ENCODE assay signal across 9 mouse cellular contexts in the genomic region with DNA sequence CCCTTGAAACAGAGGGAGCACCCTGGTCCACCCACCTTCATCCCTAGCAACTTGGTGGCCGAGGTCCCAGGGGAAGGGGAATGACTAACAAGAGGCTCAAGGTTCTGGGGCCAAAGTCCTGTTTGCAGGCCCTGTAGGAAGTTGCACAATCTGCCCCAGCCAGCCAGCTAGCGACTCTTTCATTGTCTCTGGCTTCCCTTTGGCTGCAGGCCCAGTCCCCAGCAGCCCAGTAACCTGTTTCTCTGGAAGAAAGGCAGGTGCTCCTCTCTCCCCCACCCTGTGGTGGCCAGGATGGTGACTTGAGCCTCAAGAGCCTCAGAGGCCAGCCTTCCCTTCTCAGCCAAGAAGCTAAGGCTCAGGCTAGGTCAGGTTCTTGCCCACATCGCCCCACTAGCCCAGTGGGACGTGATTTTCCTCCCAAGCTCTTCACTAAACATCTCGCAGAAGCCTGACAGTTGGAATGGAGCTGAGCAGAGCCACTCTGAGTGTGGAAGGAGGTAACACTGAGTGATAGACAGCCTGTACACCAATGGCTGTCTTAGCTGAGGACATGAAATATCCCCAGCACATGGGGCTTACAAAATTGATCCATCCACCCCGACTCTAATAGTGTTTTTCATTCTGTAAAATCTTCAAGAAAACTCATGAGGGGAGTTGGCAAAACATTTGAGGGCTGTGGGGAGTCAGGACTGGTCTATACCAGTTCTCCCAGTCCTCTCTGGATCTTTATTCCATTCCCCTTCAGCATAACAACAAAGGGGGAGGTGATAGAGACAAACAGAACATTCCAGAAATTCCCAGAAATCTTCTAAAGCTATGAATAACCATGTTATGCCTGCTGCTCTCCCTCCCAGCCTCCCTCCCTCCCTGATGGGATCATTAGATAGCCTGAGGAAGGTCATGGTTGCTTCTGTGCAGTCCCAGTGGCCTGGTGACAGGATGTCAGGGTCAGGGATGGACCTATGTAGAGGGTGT. TPM values are rescaled to one million over a fixed set of nuclear protein-coding genes. Genes with fewer than 3 reads are reported as not detected.
A peak's percentile ranks its signal among the peaks of the same experiment; 100 is the strongest.
DNase-seq lines count a peak whose midpoint lies in the region; ATAC-seq and TF ChIP-seq lines count a peak whose summit lies in the region.
"Had no signal": no experiment of that assay in that cellular context is flagged by ENCODE, and none has a peak within 500 bp of the region (broad histone marks: within the 10 kb centered on the region; RNA-seq: fewer than 3 reads in every experiment).

No protein-coding gene starts in this region.

- TF ChIP-seq CTCF in layer of hippocampus, adult 2 months (conservative IDR thresholded peaks at IDR 0.05): no peak
- no peak for TF ChIP-seq CTCF in lung, embryonic 14.5 days (IDR thresholded peaks at IDR 0.05; ENCODE audit: low read depth)

- H3K36me3 ChIP-seq in kidney, embryonic 15.5 days: no peaks in the 10 kb centered on the region
- H3K36me3 ChIP-seq in lung, embryonic 14.5 days (ENCODE audit: insufficient read depth): no peaks in the 10 kb centered on the region
- H3K36me3 ChIP-seq: G1E had no signal

- peak overlapping the region; percentile 52; the same call in 1 of the 2 replicates for H3K27ac ChIP-seq in layer of hippocampus, adult 2 months
- H3K27ac ChIP-seq in kidney, embryonic 15.5 days: peak overlapping the region; percentile 15; the same call in 1 of the 2 replicates
- peak overlapping the region; percentile 83 for H3K27ac ChIP-seq in lung, embryonic 14.5 days (ENCODE audit: low read depth)

- no peaks in the 10 kb centered on the region for H3K27me3 ChIP-seq in kidney, embryonic 15.5 days
- no peaks in the 10 kb centered on the region for H3K27me3 ChIP-seq in lung, embryonic 14.5 days (ENCODE audit: insufficient read depth, low read length)

- no peak overlapping the region for H3K4me2 ChIP-seq in kidney, embryonic 15.5 days
- H3K4me2 ChIP-seq in lung, embryonic 14.5 days: no peak overlapping the region

- peak in 1 of 2 experiments; percentile 23 for DNase-seq in layer of hippocampus, adult 2 months (ENCODE audit: low spot score in 2 of 2)
- no peak for DNase-seq in layer of hippocampus, postnatal 25 days (ENCODE audit: extremely low spot score in 1 of 2, low spot score in 1 of 2)
- peak; percentile 83 for DNase-seq in lung, embryonic 14.5 days
- peak; percentile 46 for DNase-seq in urinary bladder, adult 2 months (ENCODE audit: low spot score)
- DNase-seq in embryo, embryonic 9.5 days (ENCODE audit: extremely low spot score): no peak

- no peak overlapping the region for H3K9ac ChIP-seq in kidney, embryonic 15.5 days
- no peak overlapping the region for H3K9ac ChIP-seq in lung, embryonic 14.5 days

- WGBS in kidney, embryonic 15.5 days: 67% methylated on average over 6 of the region's 6 CpGs
- WGBS in lung, embryonic 14.5 days: 53% methylated on average over 6 of the region's 6 CpGs

- peak; percentile 78 for ATAC-seq in cerebellum, adult (ENCODE audit: insufficient number of reproducible peaks, low FRiP score, low TSS enrichment)
- peak; percentile 52 for ATAC-seq in granulocyte monocyte progenitor cell, adult 5-6 weeks (replicated peaks; ENCODE audit: poor library complexity, severe bottlenecking)
- no peak; the same call in 1 of the 2 replicates for ATAC-seq in kidney, embryonic 15.5 days (replicated peaks; ENCODE audit: low FRiP score)
- ATAC-seq in lung, embryonic 14.5 days (ENCODE audit: insufficient read depth): peak; percentile 72

- no peaks in the 10 kb centered on the region for H3K9me3 ChIP-seq in kidney, embryonic 15.5 days (replicated peaks)
- H3K9me3 ChIP-seq in lung, embryonic 14.5 days (ENCODE audit: low read depth, low read length): no peaks in the 10 kb centered on the region

- H3K4me3 ChIP-seq in layer of hippocampus, adult 2 months: no peak overlapping the region
- H3K4me3 ChIP-seq in kidney, embryonic 15.5 days (replicated peaks): no peak overlapping the region
- no peak overlapping the region for H3K4me3 ChIP-seq in lung, embryonic 14.5 days (ENCODE audit: low read depth, low read length)

- H3K4me1 ChIP-seq in kidney, embryonic 15.5 days: peaks cover 4% of the 10 kb centered on the region; the same call in 1 of the 2 replicates
- H3K4me1 ChIP-seq in lung, embryonic 14.5 days (ENCODE audit: insufficient read depth): peaks cover 5% of the 10 kb centered on the region; the same call in 1 of the 2 replicates

RNA-seq across cellular contexts. Expression of gene Nek6, which starts 25.2 kb away (rescaled TPM):
- total RNA-seq in layer of hippocampus, adult 2 months (2021): 10 to 100 TPM; 41.6 to 44.8 TPM
- total RNA-seq in layer of hippocampus, postnatal 25 days (2021): 10 to 100 TPM; 46.1 to 47.0 TPM
- 7.3 and 24.4 TPM in 2 replicates for total RNA-seq in granulocyte monocyte progenitor cell, adult 5-6 weeks (2014; fragmentation: Nextera tagmentation)
- 7.5 TPM in 2 replicates for total RNA-seq in granulocyte monocyte progenitor cell, adult 5-6 weeks (2017)
- polyA plus RNA-seq in kidney, embryonic 15.5 days (2015; fragmentation: Nextera tagmentation; extraction: Ambion mirVana): 69.3 and 73.1 TPM in 2 replicates
- 129 and 134 TPM in 2 replicates for polyA plus RNA-seq in lung, embryonic 14.5 days (2014; fragmentation: Nextera tagmentation; extraction: Ambion mirVana)
- 18.9 and 20.2 TPM in 2 replicates for polyA plus RNA-seq in urinary bladder, adult 2 months (2012; rRNA removed)

Comparison
In these comparisons a context has a peak if more than half of its experiments do, and no peak if none do; other contexts are left out.
1. DNase-seq: peak in lung, embryonic 14.5 days (single experiment) and urinary bladder, adult 2 months (single experiment); none in layer of hippocampus, postnatal 25 days (0 of 2) and embryo, embryonic 9.5 days (single experiment).
2. H3K27ac ChIP-seq: peak in every context shown above with its lines; median percentile 83 in lung, embryonic 14.5 days; 52 in layer of hippocampus, adult 2 months; 15 in kidney, embryonic 15.5 days.